Mouse (Mus musculus) lung, postnatal 14 days (tissue): ENCODE measurements around the gene Phf13.
"Not testable (repeated sequence)": the region's sequence is repeated elsewhere in the genome, so short reads cannot be mapped to it uniquely, and the experiment has no call there.

Experiments used
- DNase-seq: peaks from one replicate; pipeline ENCODE4 v3.0.0; 2021

Gene Phf13

GRCm38 (mm10) chr4:151996173-151996950, at the start of gene Phf13:
Gene Phf13, minus strand, starts transcription at chr4:151996258.
- DNase-seq = peak; percentile 99

DNA sequence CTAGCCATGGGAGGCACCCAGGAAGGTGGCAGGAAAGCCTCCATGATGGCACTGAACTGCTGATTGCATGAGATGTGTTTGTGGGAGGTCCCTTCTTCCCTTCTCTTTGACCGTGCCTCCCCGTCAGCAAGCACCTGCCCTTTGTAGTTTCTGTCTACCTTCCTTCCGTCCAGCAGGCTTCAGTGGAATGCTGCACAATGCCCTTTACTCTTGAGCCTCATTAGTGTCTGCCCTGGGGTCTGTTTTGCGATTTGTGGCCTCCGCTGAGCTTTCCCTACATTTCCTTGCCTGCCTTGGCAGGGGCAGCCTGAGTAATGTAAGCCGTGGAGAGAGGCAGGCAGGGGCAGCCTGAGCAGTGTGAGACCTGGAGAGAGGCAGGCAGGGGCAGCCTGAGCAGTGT, 48.6 kb upstream of the Phf13 start:
- DNase-seq = no peak

DNA sequence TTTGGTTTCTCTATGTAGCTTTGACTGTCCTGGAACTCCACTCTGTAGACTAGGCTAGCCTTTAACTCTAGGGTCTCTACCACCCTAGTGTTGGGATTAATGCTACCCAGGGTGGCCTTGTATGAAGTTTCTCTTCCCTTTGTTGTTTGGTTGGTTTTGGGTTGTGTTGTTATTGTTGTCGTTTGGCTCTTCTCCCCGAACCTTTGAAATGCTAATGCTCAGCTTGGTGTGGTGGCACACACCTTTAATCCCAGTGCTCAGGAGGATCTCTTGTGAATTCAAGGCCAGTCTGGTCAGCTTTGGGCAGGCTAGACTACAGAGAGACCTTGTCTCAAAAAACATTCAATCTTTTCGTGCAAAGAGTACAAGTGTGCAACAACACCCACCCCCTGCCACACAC, 47.1 kb upstream of the Phf13 start:
- no peak for DNase-seq

DNA sequence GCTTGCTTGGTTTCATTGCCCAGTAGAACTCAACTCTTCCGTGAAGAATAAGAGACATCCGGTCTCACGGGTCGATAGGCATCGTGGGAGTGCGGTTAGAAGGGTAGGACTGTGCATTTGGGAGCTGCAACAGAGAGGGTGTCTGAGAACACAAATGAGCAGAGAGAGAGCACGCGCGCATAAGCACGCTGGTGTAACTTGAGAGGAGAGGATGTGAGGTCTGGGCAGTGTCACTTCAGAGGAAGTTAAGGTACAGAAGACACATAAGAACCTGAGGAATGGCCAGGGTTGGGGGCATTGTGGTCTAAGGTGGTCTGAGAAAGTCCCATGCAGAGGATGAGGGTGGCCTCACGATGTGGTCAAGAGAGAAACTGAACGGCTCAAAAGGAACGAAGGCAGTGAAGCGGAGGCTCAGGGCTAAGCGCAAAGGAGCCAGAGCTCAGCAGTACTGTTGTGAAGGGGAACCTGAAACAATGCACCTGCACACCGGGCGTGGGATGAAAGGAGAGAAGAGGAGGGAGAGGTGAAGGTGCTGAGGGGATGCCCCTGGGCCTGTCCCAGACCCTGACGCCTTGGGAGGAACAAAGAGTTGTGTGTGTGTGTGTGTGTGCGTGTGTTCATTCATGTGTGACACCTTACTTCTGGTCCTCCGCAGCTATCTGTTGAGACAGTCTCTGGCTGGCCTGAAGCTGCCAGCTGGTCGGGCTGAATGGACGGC, 46.0 kb upstream of the Phf13 start:
- DNase-seq = no peak

- no peak for DNase-seq
These were observed 43.8 kb upstream of the Phf13 start for GRCm38 (mm10) chr4:152039831-152040310.

DNA sequence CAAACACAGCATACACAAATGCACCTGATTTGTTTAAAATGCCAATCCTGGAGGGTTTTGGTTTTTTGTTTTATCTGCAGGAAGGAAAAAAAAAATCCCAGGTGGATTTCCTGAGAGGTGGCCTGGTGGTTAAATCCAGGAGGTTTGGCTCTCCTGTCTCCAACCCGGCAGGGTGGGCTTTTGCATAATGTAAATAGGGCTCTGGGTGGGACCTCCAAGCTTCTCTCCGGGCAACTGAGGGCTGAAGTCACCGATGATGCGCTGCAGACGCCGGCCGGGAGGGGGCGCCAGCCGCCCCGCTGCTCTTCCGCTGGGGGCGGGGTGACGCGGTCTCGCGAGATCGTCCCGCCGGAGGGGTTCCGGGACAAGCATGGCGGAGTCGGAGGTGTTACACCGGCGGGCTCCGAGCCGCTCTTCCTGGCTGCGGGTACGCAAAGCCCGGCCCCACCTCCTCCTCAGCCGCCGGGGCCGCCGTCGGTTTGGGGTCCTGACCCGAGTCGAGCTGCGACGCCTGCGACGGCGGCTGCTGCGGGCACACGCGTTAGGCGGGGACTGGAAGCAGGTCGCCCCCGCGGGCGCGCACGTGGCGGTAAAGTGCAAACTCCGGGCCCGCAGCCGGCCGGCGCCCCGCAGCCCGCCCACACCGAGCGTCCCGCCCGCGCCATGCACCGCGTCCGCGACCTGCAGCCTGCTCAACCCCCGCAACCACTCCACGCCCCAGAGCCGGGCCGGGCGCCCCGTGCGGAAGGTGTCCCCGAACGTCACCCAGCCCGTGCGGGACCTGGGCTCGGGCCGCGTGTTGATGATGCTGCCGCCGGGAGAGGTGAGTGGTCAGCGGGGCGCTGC, 43.1 kb upstream of the Phf13 start, which contains the start of gene Nol9:
Gene Nol9, plus strand, starts transcription at position 337 of the 846 bp plus-strand sequence.
- DNase-seq = peak; percentile 96

GRCm38 (mm10) chr4:152038225-152038984, 42.3 kb upstream of the Phf13 start, which contains the start of gene Tas1r1:
Gene Tas1r1, minus strand, starts transcription at chr4:152038568.
- DNase-seq = no peak

DNA sequence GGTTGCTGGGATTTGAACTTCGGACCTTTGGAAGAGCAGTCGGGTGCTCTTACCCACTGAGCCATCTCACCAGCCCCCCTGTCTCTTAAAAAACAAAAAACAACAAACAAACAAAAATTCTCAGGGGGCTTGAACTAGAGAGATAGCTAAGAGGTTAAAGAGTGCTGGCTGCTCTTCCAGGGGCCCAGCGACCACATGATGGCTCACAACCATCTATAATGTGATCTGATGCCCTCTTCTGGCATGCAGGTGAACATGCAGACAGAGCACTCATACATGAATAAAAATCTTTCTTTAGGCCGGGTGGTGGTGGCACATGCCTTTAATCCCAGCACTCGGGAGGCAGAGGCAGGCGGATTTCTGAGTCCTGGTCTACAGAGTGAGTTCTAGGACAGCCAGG, 40.4 kb upstream of the Phf13 start:
- not testable (repeated sequence) for DNase-seq

- no peak for DNase-seq
These were observed 36.9 kb upstream of the Phf13 start for GRCm38 (mm10) chr4:152032922-152033321.

DNA sequence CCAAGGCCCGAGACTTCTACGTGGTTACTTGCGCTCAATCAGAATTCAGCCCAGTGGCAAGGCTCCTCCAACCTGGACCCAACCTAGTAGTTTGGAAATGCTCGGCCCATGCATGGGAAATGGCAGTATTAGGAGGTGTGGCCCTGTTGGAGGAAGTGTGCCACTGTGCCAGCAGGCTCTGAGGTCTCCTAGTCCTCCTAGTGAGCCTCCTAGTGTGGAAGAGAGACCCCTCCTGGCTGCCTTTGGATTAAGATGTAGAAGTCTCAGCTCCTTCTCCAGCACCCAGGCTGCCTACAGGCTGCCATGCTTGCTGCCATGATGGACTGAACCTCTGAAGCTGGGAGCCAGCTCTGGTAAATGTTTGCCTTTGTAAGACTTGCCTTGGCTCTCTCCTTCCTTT, 33.9 kb upstream of the Phf13 start:
- DNase-seq = no peak

- no peak for DNase-seq
These were observed 33.0 kb upstream of the Phf13 start for GRCm38 (mm10) chr4:152029087-152029486.

DNA sequence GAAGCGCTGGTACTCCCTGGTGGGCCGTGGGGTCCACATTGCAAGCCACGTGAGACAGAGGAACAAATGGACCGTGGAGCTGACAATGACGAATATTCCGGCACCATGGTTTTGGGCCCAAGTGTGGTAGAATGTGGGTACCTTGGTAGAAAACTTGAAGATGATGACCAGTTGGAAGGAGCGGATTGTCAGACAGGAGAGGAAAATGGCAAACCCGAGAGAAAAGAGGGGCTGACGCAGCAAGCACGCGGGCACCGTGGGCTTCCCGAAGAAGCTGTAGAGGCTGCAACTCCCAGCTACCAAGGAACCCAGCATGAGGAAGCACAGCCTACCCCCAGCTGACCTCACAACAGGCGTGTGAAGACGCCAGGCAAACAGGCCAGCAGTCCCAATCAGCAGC, 32.4 kb upstream of the Phf13 start:
- DNase-seq = no peak

- peak; percentile 97 for DNase-seq
These were observed 31.5 kb upstream of the Phf13 start, which contains the start of gene Zbtb48 for GRCm38 (mm10) chr4:152027524-152027923. Gene Zbtb48, minus strand, starts transcription at chr4:152027671.

DNA sequence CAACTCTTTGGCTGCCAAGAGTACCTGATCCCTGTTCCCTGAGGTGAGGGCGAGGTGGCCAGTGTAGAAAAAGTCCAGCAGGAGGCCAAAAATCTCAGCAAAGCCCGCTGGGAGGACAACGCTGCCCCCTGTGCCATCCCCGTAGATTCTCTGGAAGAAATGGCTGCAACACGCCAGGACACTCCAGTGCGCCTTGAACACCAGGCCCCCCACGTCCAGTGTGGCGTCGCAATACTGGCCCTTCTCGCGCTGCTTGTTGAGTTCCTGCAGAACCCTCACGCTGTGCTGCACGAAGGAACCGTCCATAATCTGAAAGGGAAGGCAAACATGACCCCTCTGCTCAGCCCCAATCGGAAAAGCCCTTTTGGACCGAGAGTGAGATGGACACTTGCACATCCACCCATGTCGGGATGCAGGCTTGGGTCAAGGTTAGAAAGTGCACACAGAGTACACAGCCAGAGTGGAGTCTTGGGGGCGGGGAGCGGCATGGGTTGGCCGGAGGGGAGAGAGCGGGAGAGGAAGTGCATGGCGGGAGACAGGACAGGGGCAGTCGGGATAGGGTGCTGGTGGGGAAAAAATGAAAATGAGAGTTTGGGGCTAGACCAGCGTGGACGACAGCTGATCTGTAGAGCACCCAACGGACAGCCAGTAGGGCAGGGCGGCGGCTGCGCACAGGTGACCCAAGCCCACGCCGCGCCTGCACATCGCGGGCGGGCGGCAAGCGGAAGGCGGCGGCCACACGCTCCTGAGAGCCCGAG, 30.9 kb upstream of the Phf13 start:
- peak; percentile 40 for DNase-seq

DNA sequence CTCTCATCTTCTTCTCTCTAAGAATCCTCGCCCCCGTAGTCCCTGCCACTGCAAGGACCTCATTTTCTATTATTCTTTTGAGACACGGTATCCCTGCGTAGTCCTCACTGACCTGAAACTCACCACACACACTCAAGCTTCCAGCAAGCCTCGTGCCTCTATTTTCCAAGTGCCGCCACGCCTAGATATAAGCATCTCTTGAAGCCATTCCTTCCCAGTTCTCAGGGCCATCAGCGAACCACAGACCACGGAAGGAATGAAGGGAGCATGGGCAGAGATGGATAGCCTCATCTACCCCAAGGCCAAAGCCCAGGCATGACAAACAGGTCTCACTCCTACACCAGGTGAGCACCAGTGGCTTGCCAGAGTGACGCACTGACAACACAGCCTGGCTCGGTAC, 28.5 kb upstream of the Phf13 start:
- DNase-seq = no peak

DNA sequence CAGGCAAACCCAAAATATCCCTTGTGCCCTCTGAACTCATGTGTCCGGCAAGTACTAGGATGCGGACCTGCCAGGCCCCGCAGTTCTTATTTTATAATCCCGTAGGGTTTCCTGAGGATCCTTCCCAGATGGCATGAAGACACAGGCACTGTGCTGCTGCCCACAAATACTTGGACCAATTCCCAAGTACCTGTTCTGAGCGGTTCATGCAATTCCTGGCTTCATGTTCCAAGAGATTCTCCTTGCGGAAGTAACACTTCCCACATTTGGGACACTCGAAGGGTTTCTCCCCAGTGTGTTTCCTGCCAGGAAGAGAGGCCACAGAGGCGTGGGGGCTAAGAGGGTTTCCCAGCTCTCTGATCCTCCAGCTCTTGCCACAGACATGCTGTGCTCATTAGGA, 26.4 kb upstream of the Phf13 start:
- DNase-seq = no peak

- DNase-seq = no peak
These were observed 25.6 kb upstream of the Phf13 start for GRCm38 (mm10) chr4:152021568-152022097.

GRCm38 (mm10) chr4:152020024-152020423, 24.0 kb upstream of the Phf13 start:
- DNase-seq = no peak

GRCm38 (mm10) chr4:152019073-152019472, 23.0 kb upstream of the Phf13 start:
- DNase-seq = no peak

GRCm38 (mm10) chr4:152013036-152013813, 17.2 kb upstream of the Phf13 start:
- DNase-seq = no peak
